Mouse (Mus musculus): Measurements from ENCODE around the gene Gm11639.

DNA sequence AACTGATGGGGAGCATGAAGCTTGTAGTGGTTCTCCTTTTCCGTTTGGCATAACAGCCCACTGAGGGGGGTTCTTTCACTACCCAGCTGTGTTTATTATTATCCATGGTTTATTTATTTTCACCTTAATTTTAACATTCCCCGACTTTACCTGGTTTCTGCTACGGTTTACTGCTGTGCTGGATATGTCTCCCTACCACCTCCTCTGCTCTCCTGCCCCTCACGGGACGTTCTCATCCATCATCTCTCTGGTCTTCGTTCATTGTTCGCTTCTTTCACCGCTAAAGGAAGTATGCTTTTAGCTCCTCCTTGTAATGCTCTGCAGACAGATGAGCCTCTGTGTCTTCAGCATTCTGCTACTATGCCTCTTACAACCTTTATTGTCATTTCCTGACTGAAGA, 344.0 kb downstream of the Gm11639 start:
- TF ChIP-seq CTCF (IDR thresholded peaks at IDR 0.05; ENCODE audit: extremely low read depth, insufficient read length, insufficient replicate concordance, low read depth, low read length) = no peak
- no peak for TF ChIP-seq POLR2A (IDR thresholded peaks at IDR 0.05; ENCODE audit: low read depth, low read length)
